Mouse (Mus musculus) granulocyte monocyte progenitor cell, adult 5-6 weeks (primary cell): ENCODE results near the gene Nsun3. TPM values are rescaled to one million over a fixed set of nuclear protein-coding genes. Genes with fewer than 3 reads are reported as not detected.
"Not testable (repeated sequence)": the region's sequence is repeated elsewhere in the genome, so short reads cannot be mapped to it uniquely, and the experiment has no call there.

Source experiments
- ATAC-seq: replicated peaks from 2 replicates; pipeline ENCODE4 v1.8.0; 2016; ENCODE audit warnings: mild to moderate bottlenecking, moderate TSS enrichment, inconsistent platforms; ENCODE audit not compliant: poor library complexity, severe bottlenecking
- total RNA-seq, 2 experiments: library from RNA; stranded (forward) in 1 of 2; stranded (reverse) in 1 of 2; fragments of 200-712, 200-1000 nt in 1 of 2; fragments of >200 nt in 1 of 2; fragmentation: Nextera tagmentation in 1 of 2; gene quantifications; 2 replicates each; pipeline ENCODE4 v1.2.3; 2014 to 2017

Gene Nsun3
- total RNA-seq, 2 experiments from 2014 or later = 20.7 to 32.2 TPM

GRCm38 (mm10) chr16:62755307-62755706 is 31.3 kb downstream of the Nsun3 start:
- ATAC-seq = no peak

- no peak for ATAC-seq
Measured at GRCm38 (mm10) chr16:62753597-62753996, 33.0 kb downstream of the Nsun3 start.

GRCm38 (mm10) chr16:62753079-62753478 is 33.5 kb downstream of the Nsun3 start:
- no peak for ATAC-seq

- ATAC-seq = peak; percentile 77
Measured at GRCm38 (mm10) chr16:62745875-62746274, 40.7 kb downstream of the Nsun3 start.

GRCm38 (mm10) chr16:62734359-62734758 is 52.3 kb downstream of the Nsun3 start:
- ATAC-seq = no peak

- no peak for ATAC-seq
Measured at GRCm38 (mm10) chr16:62730291-62730690, 56.3 kb downstream of the Nsun3 start.

- no peak for ATAC-seq
Measured at GRCm38 (mm10) chr16:62729846-62730245, 56.8 kb downstream of the Nsun3 start.

GRCm38 (mm10) chr16:62718255-62718654 is 68.4 kb downstream of the Nsun3 start:
- not testable (repeated sequence) for ATAC-seq

GRCm38 (mm10) chr16:62690436-62690835 is 96.2 kb downstream of the Nsun3 start:
- ATAC-seq = no peak

GRCm38 (mm10) chr16:62686073-62686472 is 100.5 kb downstream of the Nsun3 start:
- no peak for ATAC-seq

- ATAC-seq = no peak
Measured at GRCm38 (mm10) chr16:62685494-62685893, 101.1 kb downstream of the Nsun3 start.

Other genes with a start within 250 kb of the Nsun3 start
- gene Stx19, start 27.9 kb upstream of the Nsun3 start, total RNA-seq (2014; fragmentation: Nextera tagmentation) = not detected in 2 replicates
- gene Stx19, start 27.9 kb upstream of the Nsun3 start, total RNA-seq (2017) = not detected in 2 replicates
- 6.9 and 10.7 TPM in 2 replicates for gene Arl13b, start 60.2 kb upstream of the Nsun3 start, total RNA-seq (2014; fragmentation: Nextera tagmentation)
- 7.7 and 8.4 TPM in 2 replicates for gene Arl13b, start 60.2 kb upstream of the Nsun3 start, total RNA-seq (2017)
- 1.5 and 3.7 TPM in 2 replicates for gene Pros1, start 67.5 kb upstream of the Nsun3 start, total RNA-seq (2014; fragmentation: Nextera tagmentation)
- gene Pros1, start 67.5 kb upstream of the Nsun3 start, total RNA-seq (2017) = 7.0 and 9.1 TPM in 2 replicates